Mouse (Mus musculus): Measurements from ENCODE around the gene Rasgef1b.

GRCm38 (mm10) chr5:99516207-99516606 is 212.7 kb downstream of the Rasgef1b start:
- no peak for TF ChIP-seq TCF12 (IDR thresholded peaks at IDR 0.05; ENCODE audit: insufficient read depth, poor library complexity, severe bottlenecking)
- no peak for TF ChIP-seq TCF3 (IDR thresholded peaks at IDR 0.05; ENCODE audit: insufficient read length, low read depth)
- no peak for TF ChIP-seq MYOD1 (IDR thresholded peaks at IDR 0.05; ENCODE audit: control insufficient read depth in 1 of 3, insufficient read length in 2 of 3, low read depth in 2 of 3)
- no peak for TF ChIP-seq POLR2A (IDR thresholded peaks at IDR 0.05; ENCODE audit: insufficient read length, low read depth)
- no peak for TF ChIP-seq POLR2AphosphoS2 (IDR thresholded peaks at IDR 0.05; ENCODE audit: insufficient read length, low read depth)
- TF ChIP-seq REST (IDR thresholded peaks at IDR 0.05; ENCODE audit: insufficient read depth, insufficient read length): no peak
- no peak for TF ChIP-seq CEBPB (IDR thresholded peaks at IDR 0.05; ENCODE audit: insufficient read depth, poor library complexity, severe bottlenecking)
